Mouse (Mus musculus) liver, postnatal 0 days (tissue): ENCODE measurements around the gene Cog5. TPM values are rescaled to one million over a fixed set of nuclear protein-coding genes. Genes with fewer than 3 reads are reported as not detected.

Source experiments
- ATAC-seq: fragments of 200-750 bp; cut with Nextera tagmentation; 2 replicates; pipeline ENCODE4 v1.8.0; 2017; ENCODE audit warnings: mild to moderate bottlenecking, moderate library complexity
- DNase-seq: peaks from one replicate; pipeline ENCODE4 v3.0.0-alpha.2; 2016
- H3K27ac ChIP-seq: fragments of 300-500 bp; sonication (generic); 2 replicates; pipeline ENCODE4 v1.5.1; 2014; ENCODE audit warnings: antibody characterized with exemption, moderate library complexity, mild to moderate bottlenecking, low read depth
- H3K27me3 ChIP-seq: fragments of 300-500 bp; sonication (generic); 2 replicates; pipeline ENCODE4 v1.6.1; 2014; ENCODE audit warnings: low read length, control low read depth, mixed read lengths; ENCODE audit not compliant: insufficient read depth
- H3K36me3 ChIP-seq: fragments of 300-500 bp; sonication (generic); replicated peaks from 2 replicates; pipeline ENCODE4 v1.6.1; 2014; ENCODE audit warnings: mild to moderate bottlenecking, control low read depth, low read length, moderate library complexity, mixed read lengths; ENCODE audit not compliant: insufficient read depth
- H3K4me1 ChIP-seq: fragments of 300-500 bp; sonication (generic); 2 replicates; pipeline ENCODE4 v1.6.1; 2014; ENCODE audit warnings: antibody characterized with exemption, mild to moderate bottlenecking, control low read depth; ENCODE audit not compliant: insufficient read depth
- H3K4me2 ChIP-seq: fragments of 300-500 bp; sonication (generic); 2 replicates; pipeline ENCODE4 v1.6.1; 2014; ENCODE audit warnings: low read depth, mild to moderate bottlenecking, low read length, moderate library complexity, mixed read lengths
- H3K4me3 ChIP-seq: fragments of 300-500 bp; sonication (generic); 2 replicates; pipeline ENCODE4 v1.5.1; 2014; ENCODE audit warnings: low read depth, low read length
- H3K9ac ChIP-seq: fragments of 300-500 bp; sonication (generic); replicated peaks from 2 replicates; pipeline ENCODE4 v1.6.1; 2014; ENCODE audit warnings: mild to moderate bottlenecking, moderate library complexity
- H3K9me3 ChIP-seq: fragments of 300-500 bp; sonication (generic); 2 replicates; pipeline ENCODE4 v1.6.1; 2016; ENCODE audit warnings: mild to moderate bottlenecking, control low read depth, low read length, mixed read lengths
- CTCF ChIP-seq: sonication (generic); IDR thresholded peaks from 2 replicates; pipeline ENCODE4 v1.5.1; 2016; ENCODE audit warnings: antibody characterized with exemption, low read depth
- EP300 ChIP-seq: IDR thresholded peaks from 2 replicates; pipeline ENCODE4 v1.6.1; 2016; ENCODE audit warnings: antibody characterized with exemption, low read depth, mild to moderate bottlenecking
- WGBS: fragments of 180-500 bp; shearing (Covaris S2); extraction: QIAGEN DNeasy Blood & Tissue Kit; methylation state at CpG from one replicate; pipeline ENCODE4 v1.1.7; 2014; ENCODE audit not compliant: insufficient replicate concordance; 5-methylcytosine and 5-hydroxymethylcytosine counted together
- polyA plus RNA-seq: library from polyadenylated mRNA; unstranded; fragments of >200 nt; fragmentation: Nextera tagmentation; extraction: Ambion mirVana; gene quantifications from 2 replicates; pipeline ENCODE4 v1.2.1, GENCODE M21; 2015

Gene Cog5
- polyA plus RNA-seq, 1 experiment from 2014 or later, result 6.4 TPM

- WGBS, result 80% methylated on average over 6 of the region's 6 CpGs
- peak; percentile 20 for TF ChIP-seq CTCF
- no peak for TF ChIP-seq EP300
- H3K9ac ChIP-seq, result no peak overlapping the region
Observed at GRCm38 (mm10) chr12:31703904-31704303, 49.2 kb downstream of the Cog5 start.

GRCm38 (mm10) chr12:31706168-31706567, 51.5 kb downstream of the Cog5 start:
- H3K9ac ChIP-seq, result no peak overlapping the region
- no peak overlapping the region for H3K27ac ChIP-seq
- DNase-seq (no peak), ATAC-seq (no peak)
- WGBS, result 64% methylated on average over 2 of the region's 2 CpGs
- TF ChIP-seq CTCF (no peak), EP300 (no peak)
- no peak overlapping the region for H3K4me3 ChIP-seq
- H3K4me1 ChIP-seq, result no peaks in the 10 kb centered on the region
- no peaks in the 10 kb centered on the region for H3K27me3 ChIP-seq
- no peak overlapping the region for H3K4me2 ChIP-seq
- H3K9me3 ChIP-seq, result no peaks in the 10 kb centered on the region
- H3K36me3 ChIP-seq, result no peaks in the 10 kb centered on the region

More at GRCm38 (mm10) chr12:31703904-31704303, 49.2 kb downstream of the Cog5 start:
- no peaks in the 10 kb centered on the region for H3K36me3 ChIP-seq
- H3K27me3 ChIP-seq, result no peaks in the 10 kb centered on the region
- no peak overlapping the region for H3K4me2 ChIP-seq
- H3K9me3 ChIP-seq, result no peaks in the 10 kb centered on the region
- DNase-seq, result no peak
- no peak overlapping the region for H3K27ac ChIP-seq
- no peak for ATAC-seq
- H3K4me3 ChIP-seq, result no peak overlapping the region
- no peaks in the 10 kb centered on the region for H3K4me1 ChIP-seq

- no peaks in the 10 kb centered on the region for H3K27me3 ChIP-seq
- no peaks in the 10 kb centered on the region for H3K9me3 ChIP-seq
- 69% methylated on average over 1 of the region's 1 CpGs for WGBS
- no peak overlapping the region for H3K4me2 ChIP-seq
- H3K36me3 ChIP-seq, result no peaks in the 10 kb centered on the region
- no peak for ATAC-seq
- no peak overlapping the region for H3K9ac ChIP-seq
- no peak overlapping the region for H3K27ac ChIP-seq
- TF ChIP-seq EP300 (no peak), CTCF (no peak)
- H3K4me1 ChIP-seq, result no peaks in the 10 kb centered on the region
- DNase-seq, result no peak
- H3K4me3 ChIP-seq, result no peak overlapping the region
Observed at GRCm38 (mm10) chr12:31707531-31707930, 52.9 kb downstream of the Cog5 start.

GRCm38 (mm10) chr12:31709665-31710064, 55.0 kb downstream of the Cog5 start:
- Histone ChIP-seq H3K27ac (no peak overlapping the region), H3K4me2 (no peak overlapping the region), H3K4me1 (no peaks in the 10 kb centered on the region), H3K4me3 (no peak overlapping the region), H3K9me3 (no peaks in the 10 kb centered on the region), H3K36me3 (no peaks in the 10 kb centered on the region), H3K27me3 (no peaks in the 10 kb centered on the region), H3K9ac (no peak overlapping the region)
- DNase-seq, result no peak
- 88% methylated on average over 6 of the region's 6 CpGs for WGBS
- TF ChIP-seq CTCF (no peak), EP300 (no peak)
- no peak for ATAC-seq

GRCm38 (mm10) chr12:31712233-31712632, 57.6 kb downstream of the Cog5 start:
- Histone ChIP-seq H3K27me3 (no peaks in the 10 kb centered on the region), H3K36me3 (no peaks in the 10 kb centered on the region), H3K27ac (no peak overlapping the region), H3K9me3 (no peaks in the 10 kb centered on the region), H3K4me3 (no peak overlapping the region), H3K4me1 (no peaks in the 10 kb centered on the region), H3K4me2 (no peak overlapping the region), H3K9ac (no peak overlapping the region)
- no peak for TF ChIP-seq CTCF
- TF ChIP-seq EP300, result no peak
- DNase-seq (no peak), ATAC-seq (no peak)
- 53% methylated on average over 5 of the region's 5 CpGs for WGBS

- ATAC-seq (no peak), DNase-seq (no peak)
- 82% methylated on average over 4 of the region's 4 CpGs for WGBS
- H3K9ac ChIP-seq, result no peak overlapping the region
- no peak overlapping the region for H3K4me3 ChIP-seq
- H3K9me3 ChIP-seq, result no peaks in the 10 kb centered on the region
- H3K4me1 ChIP-seq, result no peaks in the 10 kb centered on the region
- H3K27me3 ChIP-seq, result no peaks in the 10 kb centered on the region
- no peaks in the 10 kb centered on the region for H3K36me3 ChIP-seq
- TF ChIP-seq EP300 (no peak), CTCF (no peak)
- no peak overlapping the region for H3K4me2 ChIP-seq
- no peak overlapping the region for H3K27ac ChIP-seq
Observed at GRCm38 (mm10) chr12:31712727-31713126, 58.1 kb downstream of the Cog5 start.

- Histone ChIP-seq H3K9ac (no peak within 1 kb of the TSS), H3K4me3 (no peak within 1 kb of the TSS), H3K4me2 (no peak within 1 kb of the TSS), H3K4me1 (no peaks in the 10 kb centered on the region), H3K27me3 (no peaks in the 10 kb centered on the region), H3K9me3 (no peaks in the 10 kb centered on the region), H3K36me3 (no peaks in the 10 kb centered on the region), H3K27ac (no peak within 1 kb of the TSS)
- ATAC-seq (no peak), DNase-seq (no peak)
- 65% methylated on average over 6 of the region's 6 CpGs for WGBS
- TF ChIP-seq CTCF (no peak), EP300 (no peak)
Observed at GRCm38 (mm10) chr12:31713600-31713999, 58.9 kb downstream of the Cog5 start, which contains the start of gene Gpr22. Gene Gpr22, minus strand, starts transcription at chr12:31713947.
